Mouse (Mus musculus): ENCODE results near the gene Veph1.
A peak's percentile ranks its signal among the peaks of the same experiment; 100 is the strongest.

- 0 out of 2 replicates have a peak, but pooled peaks have one; percentile 4 for TF ChIP-seq CTCF (conservative IDR thresholded peaks at IDR 0.05; ENCODE audit: low read length)
- TF ChIP-seq POU5F1 (IDR thresholded peaks at IDR 0.05; ENCODE audit: borderline replicate concordance, low read length): no peak
These were observed 117.0 kb downstream of the Veph1 start for GRCm38 (mm10) chr3:66179647-66180046.

Measured in E14TG2a.4 (cell line).